Mouse (Mus musculus): ENCODE measurements around the gene Cela3b.

The Cela3b gene

DNA sequence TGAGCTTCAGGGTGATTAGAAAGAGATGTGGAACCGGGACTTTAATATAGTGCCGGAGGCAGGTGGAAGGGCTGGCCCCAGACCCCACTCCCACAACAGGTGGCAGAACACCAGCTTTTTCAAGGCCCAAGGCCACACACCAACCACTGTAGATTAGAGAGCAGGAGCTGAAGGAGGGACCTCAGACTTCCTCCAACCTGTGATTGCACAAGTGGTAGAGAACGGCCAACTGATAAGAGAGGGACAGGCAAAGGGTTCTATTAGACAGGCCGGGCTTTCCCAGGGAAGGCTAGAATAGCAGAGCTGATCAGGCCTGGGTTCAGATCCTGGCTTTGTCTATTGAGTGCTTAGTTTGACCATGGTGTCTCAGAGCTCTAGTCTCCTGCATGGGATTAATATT lies at the start of gene Cela3b:
Gene Cela3b, minus strand, starts transcription at position 39 of the 400 bp plus-strand sequence.
- no peak for DNase-seq (ENCODE audit: low spot score in 2 of 2)

DNA sequence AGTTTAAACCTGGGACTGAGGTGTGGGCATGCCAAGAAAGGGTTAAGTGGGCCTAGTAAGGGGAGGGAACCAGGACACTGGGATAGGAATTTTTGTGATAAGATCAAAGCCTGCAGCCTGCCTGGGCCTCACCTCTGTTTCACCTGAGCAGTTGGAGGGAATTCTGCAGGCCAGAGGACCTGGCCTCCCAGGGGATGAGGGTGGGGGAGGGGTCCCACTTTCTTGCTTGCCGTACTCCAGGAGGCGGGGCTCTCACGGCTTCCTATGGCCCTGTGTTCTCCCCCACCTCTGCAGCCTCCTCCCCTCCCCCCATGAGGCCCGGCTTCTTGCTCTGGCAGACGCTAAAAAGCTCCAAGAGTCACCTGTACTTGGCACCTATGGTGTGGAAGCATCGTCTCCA lies 49.4 kb upstream of the Cela3b start:
- no peak for DNase-seq (ENCODE audit: low spot score in 2 of 2)

DNA sequence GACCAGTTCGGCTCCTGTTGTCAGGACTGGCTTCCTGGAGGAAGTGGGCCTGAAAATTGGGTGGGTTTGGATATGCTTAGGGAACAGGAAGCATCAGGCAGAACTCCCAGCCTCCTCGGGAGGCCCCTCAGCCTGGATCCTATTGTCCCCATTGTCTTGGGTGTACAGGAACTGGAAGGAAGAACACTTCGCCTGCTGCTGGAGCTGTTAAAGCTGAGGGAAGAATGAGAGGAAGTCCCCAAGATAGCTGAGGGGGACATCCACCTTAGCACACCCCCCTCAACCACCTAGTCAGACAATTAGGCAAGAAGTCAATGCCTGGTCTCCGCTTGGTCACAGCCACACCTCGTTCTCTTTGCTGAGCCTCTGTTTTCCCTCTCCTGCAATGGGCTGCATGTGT lies 48.0 kb upstream of the Cela3b start:
- DNase-seq (ENCODE audit: low spot score in 2 of 2): peak; percentile 73 to 91

DNA sequence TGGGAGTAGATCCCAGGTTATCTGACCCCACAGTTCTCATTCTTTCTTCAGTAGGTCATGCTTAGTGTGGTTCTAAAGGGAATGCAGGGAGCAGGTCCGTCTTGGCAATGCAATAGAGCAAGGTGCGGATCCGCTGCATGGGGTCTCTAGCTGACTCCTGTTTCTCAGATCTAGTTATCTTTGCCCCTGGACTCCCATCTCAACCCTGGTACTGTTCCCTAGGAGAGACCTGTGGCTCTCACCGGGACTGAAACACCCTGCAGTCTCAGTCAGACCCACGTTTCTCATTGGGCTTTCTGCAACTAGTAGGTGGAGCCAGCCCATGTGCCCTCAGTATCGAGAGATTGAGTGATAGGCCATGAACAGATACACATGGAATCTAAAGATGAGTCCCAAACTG lies 47.3 kb upstream of the Cela3b start:
- DNase-seq (ENCODE audit: low spot score in 2 of 2): no peak

DNA sequence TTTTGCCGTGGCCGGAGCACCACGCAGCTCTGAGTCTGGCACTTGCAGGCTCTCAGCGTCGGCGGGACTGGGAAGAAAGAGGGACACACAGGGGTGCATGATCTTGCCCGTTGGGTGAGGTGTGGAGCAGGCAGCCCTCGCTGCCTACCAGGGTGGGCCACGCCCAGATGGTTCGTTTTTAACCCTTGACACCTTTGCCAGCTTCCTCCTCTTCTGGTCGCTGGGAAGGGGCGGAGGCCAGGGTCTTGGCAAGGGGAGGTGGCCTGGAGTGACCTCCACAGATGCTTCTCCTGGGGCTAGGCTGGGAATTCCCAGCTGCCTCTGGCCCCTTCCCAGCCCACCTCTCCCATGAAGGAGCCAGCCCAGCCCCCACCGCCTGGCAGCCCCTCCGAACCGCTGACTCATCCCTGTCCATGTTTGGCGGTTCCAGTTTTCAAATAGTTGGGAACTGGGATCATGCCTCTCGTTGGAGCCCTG lies 46.5 kb upstream of the Cela3b start:
- peak; percentile 88 for DNase-seq (ENCODE audit: low spot score in 2 of 2)

DNA sequence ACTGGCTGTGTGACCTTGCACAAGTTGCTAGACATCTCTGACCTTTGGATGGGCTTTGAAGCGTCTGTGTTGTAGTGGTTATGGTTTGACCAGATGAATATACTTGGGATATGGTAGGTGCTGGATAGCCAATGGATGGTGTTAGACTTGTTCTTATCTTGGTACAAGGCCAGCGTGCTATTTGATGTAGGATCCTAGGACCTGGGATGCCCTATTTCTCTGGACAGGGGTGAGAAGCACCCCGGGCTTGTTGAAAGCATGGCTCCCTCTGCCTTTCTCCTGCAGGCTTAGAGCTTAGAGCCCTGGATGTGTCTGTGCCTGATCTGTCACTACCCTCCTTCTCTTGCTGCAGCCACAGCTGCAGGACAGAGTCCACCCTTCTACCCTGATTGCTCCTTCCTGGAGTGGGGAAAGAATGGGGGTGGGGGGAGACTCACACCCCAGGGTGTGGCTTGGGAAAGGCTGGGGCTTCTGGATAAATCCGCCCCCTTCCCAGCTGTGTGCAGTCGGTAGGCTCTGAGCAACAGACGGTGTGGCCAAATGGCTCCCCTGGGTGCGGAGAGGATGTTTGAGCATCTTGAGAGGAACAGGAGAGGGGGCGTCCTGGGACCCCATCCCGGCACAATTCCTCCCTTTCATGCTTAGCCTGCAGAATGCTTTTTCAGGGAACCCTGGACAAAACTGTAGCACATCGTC lies 45.9 kb upstream of the Cela3b start:
- peak; percentile 91 to 94 for DNase-seq (ENCODE audit: low spot score in 2 of 2)

DNA sequence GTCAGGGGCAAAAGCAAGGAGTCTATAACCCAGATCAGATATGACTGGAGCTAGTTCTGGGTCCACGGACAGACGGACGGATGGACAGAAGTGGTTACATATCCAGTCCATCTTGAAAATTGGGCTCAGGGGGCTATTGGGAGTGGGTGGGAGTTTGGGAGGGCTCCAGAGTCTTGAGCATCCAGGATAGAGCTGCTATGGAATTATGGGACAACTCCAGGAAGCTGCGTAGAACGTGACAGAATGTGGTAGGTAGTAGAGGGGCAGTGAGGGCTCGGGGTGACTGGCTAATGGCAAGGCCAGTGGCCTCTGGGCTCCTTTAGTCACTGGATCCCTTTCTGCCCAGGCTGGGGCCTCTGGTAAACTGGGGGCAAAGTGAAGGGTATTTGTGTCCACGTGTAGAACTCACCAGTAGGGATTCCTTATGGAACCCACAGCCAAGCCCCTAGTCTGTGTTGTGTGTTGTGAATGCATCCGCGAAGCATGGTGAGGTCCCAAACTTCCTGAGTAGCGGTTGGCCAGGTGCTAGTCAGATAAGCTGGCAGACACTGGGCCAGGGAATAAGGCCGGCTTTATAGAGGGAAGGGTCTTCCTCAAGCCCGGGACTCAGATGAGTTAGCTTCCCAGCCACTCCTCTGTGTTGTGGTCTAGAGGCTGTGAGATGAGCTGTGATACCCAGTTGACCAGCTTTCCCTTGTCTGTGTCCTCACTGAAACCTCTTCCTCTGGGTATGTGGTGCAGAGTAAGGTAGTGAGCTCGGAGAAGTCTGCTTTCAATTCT lies 45.1 kb upstream of the Cela3b start:
- DNase-seq (ENCODE audit: low spot score in 2 of 2): no peak

DNA sequence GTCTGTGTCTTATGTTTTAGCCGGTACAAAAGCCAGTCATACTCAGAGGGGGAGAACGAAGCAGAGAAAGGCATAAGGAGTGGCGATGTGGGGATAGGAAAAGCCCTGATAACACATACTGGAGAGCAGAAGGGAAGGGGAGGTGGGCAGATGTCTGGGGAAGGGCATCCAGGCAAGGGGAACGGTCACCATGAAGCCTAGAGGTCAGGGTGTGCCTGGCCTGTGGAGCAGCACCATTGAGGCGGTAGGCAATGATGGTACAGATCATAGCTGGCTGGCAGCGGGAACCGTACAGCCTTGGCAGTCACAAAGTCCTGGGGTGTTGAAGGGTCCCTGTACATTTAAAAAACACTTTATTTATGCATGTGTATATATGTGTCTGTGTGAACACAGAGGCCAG lies 44.4 kb upstream of the Cela3b start:
- no peak for DNase-seq (ENCODE audit: low spot score in 2 of 2)

DNA sequence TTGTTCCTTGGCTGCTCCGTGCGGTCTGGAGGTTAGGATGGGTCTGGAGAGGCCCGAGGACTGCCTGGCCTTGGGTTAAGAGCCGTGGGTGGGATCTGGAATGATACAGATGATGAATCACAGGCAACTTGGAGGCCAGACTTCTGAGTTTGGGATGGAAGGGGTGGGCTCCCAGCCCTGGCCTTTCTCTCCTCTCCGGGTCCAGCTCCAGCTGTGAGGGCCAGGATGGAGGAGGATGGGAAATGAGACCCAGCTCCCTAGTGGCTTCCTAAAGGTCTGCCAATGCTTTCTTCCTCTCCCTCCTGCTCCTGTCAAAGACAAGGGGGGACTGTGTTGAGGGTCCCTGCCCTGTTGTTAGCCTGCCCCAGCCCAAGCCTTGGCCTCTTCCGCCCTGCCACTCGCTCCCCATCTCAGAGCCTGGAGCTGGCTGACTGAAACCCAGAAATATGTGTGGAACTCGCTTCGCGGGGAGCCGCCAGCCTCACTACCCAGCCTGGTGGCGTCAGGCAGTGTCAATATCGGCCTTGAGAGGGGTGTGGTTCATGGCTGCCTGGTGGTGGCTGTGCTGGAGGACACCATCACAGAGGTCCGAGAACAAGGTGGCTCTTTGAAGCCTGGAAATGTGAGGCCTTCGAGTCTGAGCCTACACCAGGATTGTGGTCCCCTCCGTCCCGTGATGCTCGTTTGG lies 43.5 kb upstream of the Cela3b start:
- peak; percentile 82 to 83 for DNase-seq (ENCODE audit: low spot score in 2 of 2)

DNA sequence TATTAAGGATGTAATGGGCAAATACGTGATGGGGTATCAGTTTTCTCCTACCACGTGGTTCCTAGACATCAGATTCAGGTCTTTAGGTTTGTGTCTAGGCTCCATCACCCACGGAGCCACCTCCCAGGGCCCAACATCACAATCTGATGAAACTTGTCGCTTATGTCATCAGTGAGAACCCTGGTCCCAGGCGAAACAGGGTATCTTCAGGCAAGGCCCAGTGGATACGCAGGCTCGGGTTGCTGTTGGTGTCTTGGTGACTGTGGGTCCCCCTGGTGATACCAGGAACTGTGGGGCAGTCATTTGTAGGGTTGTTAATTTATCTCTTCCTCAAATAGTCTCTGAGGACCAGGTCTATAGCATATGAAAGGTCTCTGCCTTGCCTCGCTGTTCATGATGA lies 42.9 kb upstream of the Cela3b start:
- no peak for DNase-seq (ENCODE audit: low spot score in 2 of 2)

DNA sequence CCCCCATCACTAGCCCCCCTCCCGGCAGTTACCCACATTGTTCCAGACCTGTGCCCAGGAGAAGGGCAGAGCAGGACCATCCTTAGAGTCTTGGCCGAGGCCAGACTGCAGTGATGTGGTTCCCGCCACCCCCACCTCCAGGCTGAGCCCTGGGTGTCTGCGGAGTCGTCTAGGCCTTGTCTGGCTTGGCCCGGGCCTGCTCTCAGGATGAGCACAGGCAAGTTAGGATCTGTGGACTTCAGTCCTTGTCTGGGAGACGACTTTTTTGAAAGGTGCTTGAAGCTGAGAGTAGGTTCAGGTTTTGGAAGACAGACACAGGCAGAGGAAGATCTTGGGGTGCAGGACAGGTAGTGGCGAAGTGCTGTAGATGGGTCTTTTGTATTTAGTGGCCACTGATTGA lies 41.0 kb upstream of the Cela3b start:
- DNase-seq (ENCODE audit: low spot score in 2 of 2): no peak

DNA sequence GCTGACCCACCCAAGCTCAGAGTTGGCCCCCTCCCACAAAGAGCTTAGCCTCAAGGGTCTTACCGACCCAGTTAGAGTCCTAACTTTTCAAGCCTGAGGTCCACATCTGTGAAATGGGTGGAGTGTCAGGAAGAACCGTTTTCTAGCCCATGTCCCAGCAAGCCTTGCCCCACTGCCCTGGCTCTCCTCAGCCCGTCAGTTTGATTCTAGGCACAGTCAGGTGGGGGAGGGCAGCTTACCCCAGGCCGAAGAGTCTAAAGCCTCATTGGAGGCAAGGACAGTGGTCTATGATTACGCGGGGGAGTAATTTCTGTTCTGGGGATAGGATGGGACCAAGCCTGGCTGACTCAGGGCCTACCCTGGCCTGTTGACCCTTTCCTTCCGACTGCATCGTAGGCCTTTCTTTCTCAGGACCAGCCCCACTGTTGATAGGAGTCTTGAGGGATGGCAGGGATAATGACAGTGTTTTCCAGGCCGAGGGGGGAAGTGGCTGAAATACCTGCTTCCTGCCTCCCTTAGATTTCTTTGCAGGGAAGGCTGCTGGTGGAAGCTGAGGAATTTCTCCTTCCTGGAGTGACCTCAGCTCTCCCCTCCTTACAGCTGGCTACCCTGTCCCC lies 40.5 kb upstream of the Cela3b start:
- DNase-seq (ENCODE audit: low spot score in 2 of 2): peak in 1 of 2 experiments; percentile 54

DNA sequence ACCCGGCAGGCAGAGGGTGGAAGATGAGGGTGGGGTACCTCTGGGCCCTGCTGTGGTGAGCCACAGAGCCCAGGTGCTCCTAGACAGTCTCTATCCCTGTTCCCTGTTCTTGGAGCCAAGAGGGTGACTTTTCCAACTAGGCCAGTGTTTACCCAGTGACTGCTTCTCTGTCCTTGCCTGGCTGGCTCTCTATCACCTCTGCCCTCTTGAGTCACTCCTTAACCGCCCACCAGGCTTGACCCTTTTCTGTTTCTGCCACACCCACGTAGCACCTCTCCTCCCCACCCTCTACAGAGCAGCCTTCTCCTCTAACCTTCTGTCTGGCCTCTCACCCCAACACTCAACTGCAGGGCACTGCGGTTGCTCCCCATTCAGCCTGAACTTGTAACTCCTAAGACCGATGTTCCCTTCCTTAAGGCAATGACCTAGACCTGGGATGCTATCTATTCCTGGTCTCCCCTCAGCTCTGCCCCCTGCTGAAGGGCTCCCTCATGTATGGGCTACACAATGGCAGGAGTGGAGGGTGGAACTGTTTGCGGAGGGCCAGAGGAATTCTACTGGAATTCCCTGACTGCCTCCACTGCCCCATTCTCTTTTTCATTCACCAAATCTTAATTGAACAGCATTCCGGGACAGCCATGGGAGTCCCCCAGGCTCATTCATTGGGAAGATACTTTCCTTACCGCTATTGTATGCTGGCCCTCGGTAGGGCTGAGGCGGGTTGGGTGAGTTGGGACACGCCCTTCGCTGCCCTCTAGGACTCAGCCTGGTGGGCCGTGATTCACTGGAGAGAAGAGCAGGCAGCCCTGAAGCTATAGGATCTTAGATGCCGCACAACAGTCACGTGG lies 39.7 kb upstream of the Cela3b start:
- no peak for DNase-seq (ENCODE audit: low spot score in 2 of 2)

DNA sequence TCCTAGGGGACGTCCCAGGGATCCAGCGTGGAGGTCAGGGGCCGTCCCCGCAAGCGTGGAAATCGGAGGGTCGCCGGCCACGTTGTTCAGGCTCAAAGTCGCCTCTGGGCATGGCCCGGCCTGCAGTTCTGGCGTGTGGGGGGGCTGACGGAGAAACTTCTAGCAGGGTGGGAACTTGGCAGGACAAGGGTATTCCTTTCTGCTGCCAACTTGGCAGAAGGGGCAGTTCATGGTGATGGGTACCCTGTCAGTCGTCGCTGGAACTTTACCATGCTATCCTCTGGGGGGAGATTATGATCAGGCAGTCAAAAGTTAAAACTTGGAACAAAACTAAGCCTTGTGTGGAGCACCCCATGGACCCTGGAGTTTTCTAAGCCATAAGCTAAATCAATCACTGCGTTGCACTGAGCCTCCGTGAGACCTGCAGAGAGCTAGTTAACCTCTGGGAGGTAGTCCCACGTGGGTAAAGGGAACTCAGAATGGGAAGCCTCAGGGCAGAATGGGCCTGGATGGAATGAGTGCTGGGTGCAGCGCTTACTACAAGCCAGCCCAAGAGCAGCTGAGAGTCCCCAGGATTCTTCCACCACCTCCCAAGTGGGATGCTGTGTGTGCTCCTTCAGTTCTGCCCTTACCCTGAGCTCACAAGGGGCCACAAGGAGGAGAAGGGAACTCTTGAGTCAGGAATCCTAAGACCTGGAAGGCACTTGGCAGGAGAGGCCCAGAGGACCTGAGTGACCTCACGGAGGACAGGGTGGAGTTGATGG lies 38.9 kb upstream of the Cela3b start:
- peak in 1 of 2 experiments; percentile 49 for DNase-seq (ENCODE audit: low spot score in 2 of 2)

DNA sequence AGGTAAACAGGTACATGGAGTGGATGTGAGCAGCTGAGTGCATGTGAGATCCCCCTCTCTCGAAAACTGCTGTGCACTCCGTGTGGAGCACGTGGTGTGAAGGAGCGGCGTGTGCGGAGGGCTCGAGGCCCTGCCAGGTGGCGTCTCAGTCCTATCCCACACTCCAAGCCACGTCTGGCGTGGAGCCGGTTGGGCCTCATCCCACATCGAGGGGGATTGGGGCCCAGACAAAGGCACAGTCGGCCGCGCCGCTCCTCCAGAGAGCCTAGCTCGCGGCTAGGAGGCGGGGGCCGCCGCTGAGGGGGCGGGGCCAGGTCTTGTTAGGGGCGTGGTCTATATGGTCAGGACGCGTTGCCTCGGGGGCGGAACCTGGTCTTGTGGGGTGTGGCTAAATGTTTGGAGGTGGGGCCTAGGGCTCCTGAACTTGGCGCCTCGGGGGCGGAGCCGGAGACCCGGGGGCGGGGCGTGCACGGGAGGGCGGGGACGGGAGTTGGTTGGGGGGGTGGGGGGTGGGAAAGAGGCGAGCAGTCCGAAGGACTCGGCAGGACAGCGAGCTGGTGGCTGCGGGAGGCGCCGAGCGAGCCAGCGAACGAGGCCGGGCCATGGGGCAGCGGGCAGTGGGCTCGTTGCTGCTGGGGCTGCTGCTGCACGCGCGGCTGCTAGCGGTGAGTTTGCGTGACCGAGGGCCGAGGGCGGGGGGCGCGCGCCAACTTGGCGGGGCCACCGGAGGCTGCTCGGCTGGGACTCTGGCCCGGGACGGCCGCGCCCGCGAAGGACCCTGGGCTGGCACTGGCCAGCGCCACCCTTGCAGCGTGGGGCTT lies 38.1 kb upstream of the Cela3b start, which contains the start of gene Hspg2:
Gene Hspg2, plus strand, starts transcription at position 510 of the 821 bp plus-strand sequence.
- peak; percentile 92 to 97 for DNase-seq (ENCODE audit: low spot score in 2 of 2)

DNA sequence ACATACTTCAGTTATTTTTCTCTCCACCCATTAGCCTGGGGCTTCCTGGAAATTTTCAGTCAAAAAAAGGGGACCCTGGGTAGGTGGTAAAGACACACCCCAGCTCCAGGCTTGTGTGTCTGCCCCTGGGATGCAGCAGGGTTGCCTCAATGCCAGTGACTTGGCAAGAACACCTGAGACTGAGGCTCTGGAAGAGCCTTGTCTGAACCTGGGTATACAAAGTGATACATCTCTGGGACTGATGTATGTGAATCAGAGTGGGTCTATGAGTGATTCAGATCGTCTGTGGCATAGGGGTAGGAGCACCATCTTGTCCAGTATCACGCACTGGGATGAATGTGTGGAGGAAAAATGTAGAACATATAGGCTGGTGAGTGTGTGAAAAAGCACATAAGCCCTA lies 37.2 kb upstream of the Cela3b start:
- no peak for DNase-seq (ENCODE audit: low spot score in 2 of 2)

DNA sequence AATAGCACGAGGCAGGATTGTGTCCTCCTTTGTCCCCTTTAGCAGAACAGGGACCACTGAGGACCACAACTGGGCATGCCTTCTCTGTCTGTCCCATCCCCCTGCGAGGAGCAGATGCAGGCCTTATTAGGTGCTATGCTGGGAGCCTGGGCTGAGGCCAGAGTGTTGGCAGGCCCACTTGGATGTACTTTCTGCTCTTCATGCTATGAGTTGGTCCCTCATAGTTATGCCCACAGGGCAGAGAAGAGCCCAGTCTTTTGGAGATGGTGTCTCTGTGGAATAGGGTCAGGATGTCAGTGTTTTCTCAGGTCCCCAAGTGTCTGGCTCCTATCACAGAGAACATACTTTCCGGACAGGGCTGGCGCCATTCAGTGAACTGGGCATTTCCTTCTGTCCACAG lies 36.7 kb upstream of the Cela3b start:
- DNase-seq (ENCODE audit: low spot score in 2 of 2): peak in 1 of 2 experiments; percentile 58

DNA sequence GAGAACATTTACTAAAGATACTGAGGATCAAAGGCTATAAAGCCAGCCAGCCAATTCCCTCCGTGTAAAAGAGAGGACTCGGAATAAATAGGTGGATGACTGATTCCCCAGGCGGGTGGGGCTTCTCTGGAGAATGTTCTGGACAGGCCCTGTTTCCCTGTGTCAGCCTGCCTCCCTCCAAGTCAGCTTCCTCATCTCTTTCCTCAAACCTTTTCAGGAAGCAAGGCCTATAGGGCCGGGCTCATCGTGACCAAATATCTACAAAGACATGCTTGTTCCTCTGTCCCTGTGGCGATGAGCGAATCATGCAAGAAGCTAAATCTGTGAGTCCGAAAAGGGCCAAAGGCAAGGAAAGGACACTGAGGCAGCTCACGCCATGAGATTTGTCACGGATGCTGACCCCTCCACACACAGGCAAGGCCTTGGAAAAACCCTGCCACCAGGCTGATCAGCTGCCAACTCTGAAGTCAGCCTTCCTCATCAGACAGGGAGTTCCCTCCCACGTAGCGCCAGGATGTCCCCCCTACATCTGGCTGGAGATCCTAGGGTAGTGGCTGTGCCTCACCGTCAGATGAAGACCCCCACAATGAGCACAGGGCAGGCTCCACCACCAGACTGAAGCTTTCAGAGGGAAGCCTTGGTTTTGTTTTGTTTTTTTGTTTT lies 34.9 kb upstream of the Cela3b start:
- peak in 1 of 2 experiments; percentile 73 for DNase-seq (ENCODE audit: low spot score in 2 of 2)
